Mouse (Mus musculus): ENCODE measurements around the gene Slc5a6. TPM values are rescaled to one million over a fixed set of nuclear protein-coding genes. Genes with fewer than 3 reads are reported as not detected.
"Not testable (repeated sequence)": the region's sequence is repeated elsewhere in the genome, so short reads cannot be mapped to it uniquely, and the experiment has no call there.

Slc5a6 gene
- polyA plus RNA-seq, 1 experiment from 2014 or later: 10.9 TPM

- H3K27me3 ChIP-seq (ENCODE audit: control insufficient read depth, insufficient read depth, low read length): no peaks in the 10 kb centered on the region
- no peaks in the 10 kb centered on the region for H3K9me3 ChIP-seq (ENCODE audit: control insufficient read depth, low read length)
- peaks cover 7% of the 10 kb centered on the region; the same call in 1 of the 2 replicates for H3K4me1 ChIP-seq (ENCODE audit: control insufficient read depth, insufficient read depth, low read length)
- peaks cover 3% of the 10 kb centered on the region; the same call in 1 of the 2 replicates for H3K36me3 ChIP-seq (ENCODE audit: control insufficient read depth, insufficient read depth, low read length)
- WGBS: 70% methylated on average over 5 of the region's 5 CpGs
- H3K4me3 ChIP-seq (ENCODE audit: low read length): peak overlapping the region; percentile 70
- H3K9ac ChIP-seq (ENCODE audit: low read depth, low read length): peak overlapping the region; percentile 71
- ATAC-seq (ENCODE audit: low FRiP score, low TSS enrichment): no peak
- H3K4me2 ChIP-seq (replicated peaks; ENCODE audit: low read depth, low read length): peak overlapping the region; percentile 78
- no peak overlapping the region for H3K27ac ChIP-seq (ENCODE audit: low read depth, low read length)
These were observed 1.6 kb downstream of the Slc5a6 start for GRCm38 (mm10) chr5:31047074-31047473.

- 91% methylated on average over 6 of the region's 6 CpGs for WGBS
- Histone ChIP-seq H3K4me2 (replicated peaks; ENCODE audit: low read depth, low read length) (no peak overlapping the region), H3K27me3 (ENCODE audit: control insufficient read depth, insufficient read depth, low read length) (no peaks in the 10 kb centered on the region), H3K4me1 (ENCODE audit: control insufficient read depth, insufficient read depth, low read length) (peaks cover 7% of the 10 kb centered on the region; the same call in 1 of the 2 replicates), H3K27ac (ENCODE audit: low read depth, low read length) (no peak overlapping the region), H3K9me3 (ENCODE audit: control insufficient read depth, low read length) (no peaks in the 10 kb centered on the region), H3K36me3 (ENCODE audit: control insufficient read depth, insufficient read depth, low read length) (peaks cover 7% of the 10 kb centered on the region; the same call in 1 of the 2 replicates), H3K9ac (ENCODE audit: low read depth, low read length) (no peak overlapping the region), H3K4me3 (ENCODE audit: low read length) (no peak overlapping the region)
- ATAC-seq (ENCODE audit: low FRiP score, low TSS enrichment): no peak
These were observed 2.3 kb downstream of the Slc5a6 start for GRCm38 (mm10) chr5:31046416-31046815.

- Histone ChIP-seq H3K4me1 (ENCODE audit: control insufficient read depth, insufficient read depth, low read length) (no peaks in the 10 kb centered on the region), H3K4me3 (ENCODE audit: low read length) (no peak overlapping the region), H3K9ac (ENCODE audit: low read depth, low read length) (no peak overlapping the region), H3K4me2 (replicated peaks; ENCODE audit: low read depth, low read length) (no peak overlapping the region), H3K27me3 (ENCODE audit: control insufficient read depth, insufficient read depth, low read length) (no peaks in the 10 kb centered on the region), H3K9me3 (ENCODE audit: control insufficient read depth, low read length) (no peaks in the 10 kb centered on the region), H3K27ac (ENCODE audit: low read depth, low read length) (no peak overlapping the region), H3K36me3 (ENCODE audit: control insufficient read depth, insufficient read depth, low read length) (peaks cover 22% of the 10 kb centered on the region; the same call in 1 of the 2 replicates)
- ATAC-seq (ENCODE audit: low FRiP score, low TSS enrichment): no peak
- WGBS: 88% methylated on average over 7 of the region's 7 CpGs
These were observed 10.4 kb downstream of the Slc5a6 start for GRCm38 (mm10) chr5:31038171-31038845.

DNA sequence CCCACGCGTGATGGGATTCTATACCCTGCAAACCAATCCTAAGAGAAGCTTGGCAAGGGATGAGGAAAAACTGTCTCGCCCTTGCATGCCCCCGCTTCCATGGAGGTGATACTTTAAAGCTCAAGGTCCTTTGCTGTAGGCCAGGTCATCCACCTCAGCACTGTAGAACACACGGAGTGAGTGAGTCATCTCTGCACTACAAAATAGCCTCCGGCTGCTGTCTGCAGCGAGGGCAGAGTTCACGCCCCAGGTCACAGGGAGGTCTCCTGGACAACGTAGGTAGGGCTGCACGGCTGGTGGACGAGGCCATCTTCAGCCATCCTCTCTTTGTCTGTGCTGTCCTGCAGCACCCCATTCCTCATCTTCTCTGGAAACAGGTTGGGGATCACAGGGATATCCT is 12.2 kb downstream of the Slc5a6 start:
- H3K4me2 ChIP-seq (replicated peaks; ENCODE audit: low read depth, low read length); ATAC-seq (ENCODE audit: low FRiP score, low TSS enrichment); H3K9ac ChIP-seq (ENCODE audit: low read depth, low read length); H3K9me3 ChIP-seq (ENCODE audit: control insufficient read depth, low read length); H3K27ac ChIP-seq (ENCODE audit: low read depth, low read length); H3K4me1 ChIP-seq (ENCODE audit: control insufficient read depth, insufficient read depth, low read length); H3K4me3 ChIP-seq (ENCODE audit: low read length); H3K27me3 ChIP-seq (ENCODE audit: control insufficient read depth, insufficient read depth, low read length): not testable (repeated sequence)
- peaks cover 15% of the 10 kb centered on the region; the same call in 1 of the 2 replicates for H3K36me3 ChIP-seq (ENCODE audit: control insufficient read depth, insufficient read depth, low read length)
- WGBS: 85% methylated on average over 11 of the region's 11 CpGs

- Histone ChIP-seq H3K4me1 (ENCODE audit: control insufficient read depth, insufficient read depth, low read length) (no peaks in the 10 kb centered on the region), H3K27me3 (ENCODE audit: control insufficient read depth, insufficient read depth, low read length) (no peaks in the 10 kb centered on the region), H3K27ac (ENCODE audit: low read depth, low read length) (no peak overlapping the region), H3K9ac (ENCODE audit: low read depth, low read length) (no peak overlapping the region), H3K9me3 (ENCODE audit: control insufficient read depth, low read length) (no peaks in the 10 kb centered on the region), H3K36me3 (ENCODE audit: control insufficient read depth, insufficient read depth, low read length) (peaks cover 9% of the 10 kb centered on the region; the same call in 1 of the 2 replicates), H3K4me2 (replicated peaks; ENCODE audit: low read depth, low read length) (no peak overlapping the region), H3K4me3 (ENCODE audit: low read length) (no peak overlapping the region)
- 91% methylated on average over 6 of the region's 6 CpGs for WGBS
- ATAC-seq (ENCODE audit: low FRiP score, low TSS enrichment): no peak
These were observed 14.1 kb downstream of the Slc5a6 start for GRCm38 (mm10) chr5:31034669-31035068.

DNA sequence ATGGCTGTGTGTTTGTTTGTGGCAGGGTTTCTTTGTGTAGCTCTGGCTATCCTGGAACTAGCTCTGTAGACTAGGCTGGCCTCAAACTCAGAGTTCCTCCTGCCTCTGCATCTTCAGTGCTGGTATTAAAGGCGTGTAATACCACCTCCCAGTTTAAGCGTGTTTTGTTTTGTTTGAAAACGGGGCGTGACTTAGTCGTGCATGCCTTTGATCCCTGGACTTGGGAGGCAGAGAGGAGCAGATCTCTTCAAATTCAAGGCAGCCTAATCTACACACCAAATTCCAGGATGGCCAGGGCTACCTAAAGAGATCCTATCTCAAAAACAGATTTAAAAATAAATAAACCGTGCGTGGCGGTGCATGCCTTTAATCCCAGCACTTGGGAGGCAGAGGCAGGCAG is 17.2 kb downstream of the Slc5a6 start:
- H3K36me3 ChIP-seq (ENCODE audit: control insufficient read depth, insufficient read depth, low read length): no peaks in the 10 kb centered on the region; the same call in 1 of the 2 replicates
- H3K4me2 ChIP-seq (replicated peaks; ENCODE audit: low read depth, low read length): no peak overlapping the region
- WGBS: 83% methylated on average over 8 of the region's 8 CpGs
- no peaks in the 10 kb centered on the region for H3K9me3 ChIP-seq (ENCODE audit: control insufficient read depth, low read length)
- no peak overlapping the region for H3K4me3 ChIP-seq (ENCODE audit: low read length)
- H3K27ac ChIP-seq (ENCODE audit: low read depth, low read length): no peak overlapping the region
- no peak overlapping the region for H3K9ac ChIP-seq (ENCODE audit: low read depth, low read length)
- H3K4me1 ChIP-seq (ENCODE audit: control insufficient read depth, insufficient read depth, low read length): no peaks in the 10 kb centered on the region
- no peaks in the 10 kb centered on the region for H3K27me3 ChIP-seq (ENCODE audit: control insufficient read depth, insufficient read depth, low read length)
- ATAC-seq (ENCODE audit: low FRiP score, low TSS enrichment): no peak

GRCm38 (mm10) chr5:31030926-31031325 is 17.8 kb downstream of the Slc5a6 start:
- H3K4me1 ChIP-seq (ENCODE audit: control insufficient read depth, insufficient read depth, low read length): no peaks in the 10 kb centered on the region
- 33% methylated on average over 4 of the region's 4 CpGs for WGBS
- 0 out of 2 replicates have a peak, but pooled peaks have one; percentile 52 for ATAC-seq (ENCODE audit: low FRiP score, low TSS enrichment)

DNA sequence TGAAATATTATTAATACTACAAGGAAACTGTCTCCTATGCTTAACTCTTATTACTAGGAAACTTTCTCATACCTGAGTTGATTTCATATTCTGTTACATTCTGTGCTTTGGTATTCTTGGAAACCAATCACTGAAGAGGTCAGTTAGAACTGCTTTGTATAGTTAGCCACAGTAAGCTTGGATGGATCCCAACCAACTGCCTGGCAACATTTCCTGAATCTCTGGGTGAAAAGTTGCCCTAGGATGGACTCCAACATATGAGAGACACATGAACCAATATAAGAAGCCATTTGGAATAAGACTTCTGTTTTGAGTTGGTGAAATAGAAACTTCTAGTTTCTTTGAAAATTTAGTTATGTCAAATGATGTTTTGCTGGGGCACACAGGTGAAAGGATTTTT is 24.1 kb downstream of the Slc5a6 start:
- H3K9ac ChIP-seq (ENCODE audit: low read depth, low read length): no peak overlapping the region
- no peak overlapping the region for H3K27ac ChIP-seq (ENCODE audit: low read depth, low read length)
- H3K4me2 ChIP-seq (replicated peaks; ENCODE audit: low read depth, low read length): no peak overlapping the region
- no peaks in the 10 kb centered on the region; the same call in 1 of the 2 replicates for H3K4me1 ChIP-seq (ENCODE audit: control insufficient read depth, insufficient read depth, low read length)
- no peak overlapping the region for H3K4me3 ChIP-seq (ENCODE audit: low read length)
- no peaks in the 10 kb centered on the region for H3K9me3 ChIP-seq (ENCODE audit: control insufficient read depth, low read length)
- no peaks in the 10 kb centered on the region for H3K27me3 ChIP-seq (ENCODE audit: control insufficient read depth, insufficient read depth, low read length)
- H3K36me3 ChIP-seq (ENCODE audit: control insufficient read depth, insufficient read depth, low read length): no peaks in the 10 kb centered on the region
- ATAC-seq (ENCODE audit: low FRiP score, low TSS enrichment): no peak

More at GRCm38 (mm10) chr5:31030926-31031325, 17.8 kb downstream of the Slc5a6 start:
- H3K9me3 ChIP-seq (ENCODE audit: control insufficient read depth, low read length): no peaks in the 10 kb centered on the region
- H3K27ac ChIP-seq (ENCODE audit: low read depth, low read length): no peak overlapping the region
- no peak overlapping the region for H3K9ac ChIP-seq (ENCODE audit: low read depth, low read length)
- H3K4me3 ChIP-seq (ENCODE audit: low read length): no peak overlapping the region
- no peaks in the 10 kb centered on the region; the same call in 1 of the 2 replicates for H3K36me3 ChIP-seq (ENCODE audit: control insufficient read depth, insufficient read depth, low read length)
- H3K4me2 ChIP-seq (replicated peaks; ENCODE audit: low read depth, low read length): no peak overlapping the region
- H3K27me3 ChIP-seq (ENCODE audit: control insufficient read depth, insufficient read depth, low read length): no peaks in the 10 kb centered on the region

DNA sequence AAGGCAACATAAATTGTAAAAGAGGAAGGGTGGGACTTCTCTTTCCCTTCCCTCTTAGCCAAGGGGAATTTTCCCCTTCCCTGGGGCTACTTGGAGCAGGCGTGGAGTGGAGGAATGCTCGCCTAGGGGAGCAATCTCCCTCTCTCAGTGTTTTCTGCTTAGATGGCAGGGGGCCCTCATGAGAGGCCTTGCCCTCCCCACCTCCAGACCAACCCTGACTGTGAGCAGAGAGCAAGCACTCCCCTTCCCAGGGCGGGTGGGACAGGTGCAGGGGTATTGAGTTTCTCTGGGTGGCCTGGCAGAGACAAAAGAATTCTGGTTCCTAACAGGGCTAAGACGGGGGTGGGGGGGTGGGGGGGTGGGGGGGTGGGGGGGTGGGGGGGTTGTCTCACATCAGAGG is 25.5 kb downstream of the Slc5a6 start:
- H3K27me3 ChIP-seq (ENCODE audit: control insufficient read depth, insufficient read depth, low read length): no peaks in the 10 kb centered on the region
- H3K4me1 ChIP-seq (ENCODE audit: control insufficient read depth, insufficient read depth, low read length): no peaks in the 10 kb centered on the region; the same call in 1 of the 2 replicates
- no peak overlapping the region for H3K9ac ChIP-seq (ENCODE audit: low read depth, low read length)
- H3K4me3 ChIP-seq (ENCODE audit: low read length): no peak overlapping the region
- H3K27ac ChIP-seq (ENCODE audit: low read depth, low read length): no peak overlapping the region
- ATAC-seq (ENCODE audit: low FRiP score, low TSS enrichment): peak; percentile 62; the same call in 1 of the 2 replicates
- no peaks in the 10 kb centered on the region for H3K9me3 ChIP-seq (ENCODE audit: control insufficient read depth, low read length)
- H3K4me2 ChIP-seq (replicated peaks; ENCODE audit: low read depth, low read length): no peak overlapping the region
- H3K36me3 ChIP-seq (ENCODE audit: control insufficient read depth, insufficient read depth, low read length): no peaks in the 10 kb centered on the region
- 18% methylated on average over 4 of the region's 4 CpGs for WGBS
